Mouse (Mus musculus): ENCODE data around the gene Herpud1. TPM values are rescaled to one million over a fixed set of nuclear protein-coding genes. Genes with fewer than 3 reads are reported as not detected.

Herpud1 gene
- polyA plus RNA-seq, 1 experiment from 2014 or later = 68.7 TPM

- Histone ChIP-seq H3K9me3 (no peaks in the 10 kb centered on the region), H3K4me2 (replicated peaks) (no peak overlapping the region), H3K4me3 (no peak overlapping the region), H3K9ac (no peak overlapping the region), H3K27ac (no peak overlapping the region), H3K27me3 (no peaks in the 10 kb centered on the region), H3K4me1 (0 out of 2 replicates have a peak, but pooled peaks cover 3% of the 10 kb centered on the region), H3K36me3 (no peaks in the 10 kb centered on the region)
- no peak for ATAC-seq (ENCODE audit: low FRiP score, low read depth)
- WGBS = 76% methylated on average over 5 of the region's 5 CpGs
Measured at GRCm38 (mm10) chr8:94358541-94358940, 27.7 kb upstream of the Herpud1 start.

- Histone ChIP-seq H3K36me3 (no peaks in the 10 kb centered on the region), H3K9me3 (no peaks in the 10 kb centered on the region), H3K27me3 (no peaks in the 10 kb centered on the region), H3K9ac (no peak overlapping the region), H3K27ac (no peak overlapping the region), H3K4me1 (0 out of 2 replicates have a peak, but pooled peaks cover 3% of the 10 kb centered on the region), H3K4me2 (replicated peaks) (no peak overlapping the region), H3K4me3 (no peak overlapping the region)
- WGBS = 84% methylated on average over 6 of the region's 6 CpGs
- ATAC-seq (ENCODE audit: low FRiP score, low read depth) = no peak
Measured at GRCm38 (mm10) chr8:94361774-94362431, 24.3 kb upstream of the Herpud1 start.

- 81% methylated on average over 7 of the region's 7 CpGs for WGBS
- no peak overlapping the region for H3K4me2 ChIP-seq (replicated peaks)
- H3K36me3 ChIP-seq = no peaks in the 10 kb centered on the region
- H3K9me3 ChIP-seq = no peaks in the 10 kb centered on the region
- no peak for ATAC-seq (ENCODE audit: low FRiP score, low read depth)
- no peak overlapping the region for H3K27ac ChIP-seq
- no peaks in the 10 kb centered on the region for H3K27me3 ChIP-seq
- 0 out of 2 replicates have a peak, but pooled peaks cover 3% of the 10 kb centered on the region for H3K4me1 ChIP-seq
- H3K9ac ChIP-seq = no peak overlapping the region
- H3K4me3 ChIP-seq = no peak overlapping the region
Measured at GRCm38 (mm10) chr8:94362607-94363239, 23.5 kb upstream of the Herpud1 start.

- H3K36me3 ChIP-seq = no peaks in the 10 kb centered on the region
- no peak overlapping the region for H3K4me3 ChIP-seq
- H3K27me3 ChIP-seq = no peaks in the 10 kb centered on the region
- ATAC-seq (ENCODE audit: low FRiP score, low read depth) = no peak
- no peak overlapping the region for H3K4me2 ChIP-seq (replicated peaks)
- 0 out of 2 replicates have a peak, but pooled peaks cover 3% of the 10 kb centered on the region for H3K4me1 ChIP-seq
- no peak overlapping the region for H3K9ac ChIP-seq
- H3K27ac ChIP-seq = no peak overlapping the region
- H3K9me3 ChIP-seq = no peaks in the 10 kb centered on the region
- 41% methylated on average over 4 of the region's 4 CpGs for WGBS
Measured at GRCm38 (mm10) chr8:94363288-94363688, 22.9 kb upstream of the Herpud1 start.

GRCm38 (mm10) chr8:94363906-94364305, 22.3 kb upstream of the Herpud1 start:
- Histone ChIP-seq H3K36me3 (no peaks in the 10 kb centered on the region), H3K27me3 (no peaks in the 10 kb centered on the region), H3K4me2 (replicated peaks) (no peak overlapping the region), H3K9me3 (no peaks in the 10 kb centered on the region), H3K4me3 (no peak overlapping the region), H3K9ac (no peak overlapping the region), H3K4me1 (0 out of 2 replicates have a peak, but pooled peaks cover 3% of the 10 kb centered on the region), H3K27ac (no peak overlapping the region)
- ATAC-seq (ENCODE audit: low FRiP score, low read depth) = no peak
- 83% methylated on average over 2 of the region's 2 CpGs for WGBS

GRCm38 (mm10) chr8:94364686-94365312, 21.4 kb upstream of the Herpud1 start:
- H3K4me2 ChIP-seq (replicated peaks) = no peak overlapping the region
- 0 out of 2 replicates have a peak, but pooled peaks cover 3% of the 10 kb centered on the region for H3K4me1 ChIP-seq
- no peak overlapping the region for H3K4me3 ChIP-seq
- no peaks in the 10 kb centered on the region for H3K36me3 ChIP-seq
- H3K27me3 ChIP-seq = no peaks in the 10 kb centered on the region
- WGBS = 85% methylated on average over 6 of the region's 6 CpGs
- no peaks in the 10 kb centered on the region for H3K9me3 ChIP-seq
- no peak overlapping the region for H3K9ac ChIP-seq
- H3K27ac ChIP-seq = no peak overlapping the region
- ATAC-seq (ENCODE audit: low FRiP score, low read depth) = no peak

GRCm38 (mm10) chr8:94365410-94365981, 20.7 kb upstream of the Herpud1 start:
- ATAC-seq (ENCODE audit: low FRiP score, low read depth) = no peak
- Histone ChIP-seq H3K36me3 (no peaks in the 10 kb centered on the region), H3K4me1 (peaks cover 3% of the 10 kb centered on the region; the same call in 1 of the 2 replicates), H3K27ac (no peak overlapping the region), H3K9me3 (no peaks in the 10 kb centered on the region), H3K4me3 (no peak overlapping the region), H3K9ac (no peak overlapping the region), H3K27me3 (no peaks in the 10 kb centered on the region), H3K4me2 (replicated peaks) (no peak overlapping the region)
- 86% methylated on average over 9 of the region's 9 CpGs for WGBS

GRCm38 (mm10) chr8:94370839-94371238, 15.4 kb upstream of the Herpud1 start:
- no peaks in the 10 kb centered on the region for H3K9me3 ChIP-seq
- H3K4me3 ChIP-seq = no peak overlapping the region
- no peaks in the 10 kb centered on the region; the same call in 1 of the 2 replicates for H3K4me1 ChIP-seq
- no peaks in the 10 kb centered on the region for H3K36me3 ChIP-seq
- WGBS = 73% methylated on average over 5 of the region's 5 CpGs
- no peak overlapping the region for H3K9ac ChIP-seq
- ATAC-seq (ENCODE audit: low FRiP score, low read depth) = no peak
- no peak overlapping the region for H3K27ac ChIP-seq
- H3K27me3 ChIP-seq = 0 out of 2 replicates have a peak, but pooled peaks cover 2% of the 10 kb centered on the region
- no peak overlapping the region for H3K4me2 ChIP-seq (replicated peaks)

- ATAC-seq (ENCODE audit: low FRiP score, low read depth) = no peak
- no peak overlapping the region for H3K4me2 ChIP-seq (replicated peaks)
- H3K27ac ChIP-seq = no peak overlapping the region
- H3K9me3 ChIP-seq = no peaks in the 10 kb centered on the region
- no peak overlapping the region for H3K9ac ChIP-seq
- H3K4me3 ChIP-seq = no peak overlapping the region
- no peaks in the 10 kb centered on the region for H3K36me3 ChIP-seq
- peaks cover 12% of the 10 kb centered on the region for H3K4me1 ChIP-seq
- H3K27me3 ChIP-seq = 0 out of 2 replicates have a peak, but pooled peaks cover 2% of the 10 kb centered on the region
- 77% methylated on average over 6 of the region's 6 CpGs for WGBS
Measured at GRCm38 (mm10) chr8:94372955-94373599, 13.2 kb upstream of the Herpud1 start.

- WGBS = 39% methylated on average over 3 of the region's 3 CpGs
- H3K4me3 ChIP-seq = no peak overlapping the region
Measured at GRCm38 (mm10) chr8:94375551-94375991, 10.7 kb upstream of the Herpud1 start.

GRCm38 (mm10) chr8:94376176-94376575, 10.1 kb upstream of the Herpud1 start:
- Histone ChIP-seq H3K27me3 (0 out of 2 replicates have a peak, but pooled peaks cover 2% of the 10 kb centered on the region), H3K36me3 (no peaks in the 10 kb centered on the region), H3K27ac (no peak overlapping the region), H3K4me3 (no peak overlapping the region), H3K9me3 (no peaks in the 10 kb centered on the region), H3K4me2 (replicated peaks) (no peak overlapping the region), H3K4me1 (peaks cover 15% of the 10 kb centered on the region), H3K9ac (no peak overlapping the region)
- WGBS = 72% methylated on average over 3 of the region's 3 CpGs
- ATAC-seq (ENCODE audit: low FRiP score, low read depth) = no peak

More at GRCm38 (mm10) chr8:94375551-94375991, 10.7 kb upstream of the Herpud1 start:
- no peak overlapping the region for H3K9ac ChIP-seq
- H3K4me2 ChIP-seq (replicated peaks) = no peak overlapping the region
- no peaks in the 10 kb centered on the region for H3K36me3 ChIP-seq
- no peak overlapping the region for H3K27ac ChIP-seq
- H3K4me1 ChIP-seq = peaks cover 15% of the 10 kb centered on the region
- no peaks in the 10 kb centered on the region for H3K9me3 ChIP-seq
- no peak for ATAC-seq (ENCODE audit: low FRiP score, low read depth)
- 0 out of 2 replicates have a peak, but pooled peaks cover 2% of the 10 kb centered on the region for H3K27me3 ChIP-seq
